Mouse (Mus musculus) A20 (cell line): ENCODE data around the gene Ptprn.

Experiments
- DNase-seq: peaks from one replicate; pipeline ENCODE4 v3.0.0-alpha.2; 2011; ENCODE audit warnings: low read depth, low spot score

The Ptprn gene

GRCm38 (mm10) chr1:75223532-75223931 lies 40.8 kb downstream of the Ptprn start:
- DNase-seq: peak; percentile 47

- DNase-seq: no peak
These were observed 41.4 kb downstream of the Ptprn start for GRCm38 (mm10) chr1:75222926-75223325.

- no peak for DNase-seq
These were observed 42.8 kb downstream of the Ptprn start for GRCm38 (mm10) chr1:75221538-75221937.

GRCm38 (mm10) chr1:75219531-75219930 lies 44.8 kb downstream of the Ptprn start, which contains the start of gene Tuba4a:
Gene Tuba4a (minus strand): TSS chr1:75219865.
- no peak for DNase-seq

GRCm38 (mm10) chr1:75219078-75219477 lies 45.2 kb downstream of the Ptprn start:
- peak; percentile 96 for DNase-seq

GRCm38 (mm10) chr1:75218227-75219001 lies 45.9 kb downstream of the Ptprn start:
- DNase-seq: peak; percentile 86

- DNase-seq: no peak
These were observed 46.4 kb downstream of the Ptprn start for GRCm38 (mm10) chr1:75217893-75218226.

GRCm38 (mm10) chr1:75216797-75217585 lies 47.3 kb downstream of the Ptprn start:
- DNase-seq: peak; percentile 12

- no peak for DNase-seq
These were observed 48.5 kb downstream of the Ptprn start for GRCm38 (mm10) chr1:75215785-75216184.

- no peak for DNase-seq
These were observed 49.4 kb downstream of the Ptprn start for GRCm38 (mm10) chr1:75214886-75215285.

GRCm38 (mm10) chr1:75214442-75214841 lies 49.9 kb downstream of the Ptprn start:
- no peak for DNase-seq

GRCm38 (mm10) chr1:75213096-75213495 lies 51.2 kb downstream of the Ptprn start:
- no peak for DNase-seq

GRCm38 (mm10) chr1:75212542-75212941 lies 51.8 kb downstream of the Ptprn start:
- no peak for DNase-seq

GRCm38 (mm10) chr1:75211141-75211708 lies 53.1 kb downstream of the Ptprn start:
- DNase-seq: no peak

GRCm38 (mm10) chr1:75210136-75211087 lies 53.9 kb downstream of the Ptprn start, which contains the start of the genes Glb1l and Stk16:
Gene Glb1l (minus strand): TSS chr1:75210813.
Gene Stk16 (plus strand): TSS chr1:75210838.
- peak; percentile 97 for DNase-seq

GRCm38 (mm10) chr1:75208967-75209678 lies 55.2 kb downstream of the Ptprn start:
- no peak for DNase-seq

- DNase-seq: no peak
These were observed 63.1 kb downstream of the Ptprn start for GRCm38 (mm10) chr1:75201236-75201635.
